Mouse (Mus musculus): ENCODE data around the gene Sspn.

- TF ChIP-seq ZC3H11A (IDR thresholded peaks at IDR 0.05; ENCODE audit: borderline replicate concordance, low read depth, low read length) (no peak), CHD2 (IDR thresholded peaks at IDR 0.05; ENCODE audit: low read depth, low read length) (no peak), MAFK (IDR thresholded peaks at IDR 0.05; ENCODE audit: insufficient read depth, low read depth, low read length) (no peak)
Observed at GRCm38 (mm10) chr6:145992526-145992925, 61.1 kb downstream of the Sspn start.
